Mouse (Mus musculus): Measurements from ENCODE around the gene Ifi213. TPM values are rescaled to one million over a fixed set of nuclear protein-coding genes. Genes with fewer than 3 reads are reported as not detected.
"Not testable (repeated sequence)": the region's sequence is repeated elsewhere in the genome, so short reads cannot be mapped to it uniquely, and the experiment has no call there.

The Ifi213 gene
- polyA plus RNA-seq (2015; fragmentation: Nextera tagmentation; extraction: Ambion mirVana), result not detected in 2 replicates

DNA sequence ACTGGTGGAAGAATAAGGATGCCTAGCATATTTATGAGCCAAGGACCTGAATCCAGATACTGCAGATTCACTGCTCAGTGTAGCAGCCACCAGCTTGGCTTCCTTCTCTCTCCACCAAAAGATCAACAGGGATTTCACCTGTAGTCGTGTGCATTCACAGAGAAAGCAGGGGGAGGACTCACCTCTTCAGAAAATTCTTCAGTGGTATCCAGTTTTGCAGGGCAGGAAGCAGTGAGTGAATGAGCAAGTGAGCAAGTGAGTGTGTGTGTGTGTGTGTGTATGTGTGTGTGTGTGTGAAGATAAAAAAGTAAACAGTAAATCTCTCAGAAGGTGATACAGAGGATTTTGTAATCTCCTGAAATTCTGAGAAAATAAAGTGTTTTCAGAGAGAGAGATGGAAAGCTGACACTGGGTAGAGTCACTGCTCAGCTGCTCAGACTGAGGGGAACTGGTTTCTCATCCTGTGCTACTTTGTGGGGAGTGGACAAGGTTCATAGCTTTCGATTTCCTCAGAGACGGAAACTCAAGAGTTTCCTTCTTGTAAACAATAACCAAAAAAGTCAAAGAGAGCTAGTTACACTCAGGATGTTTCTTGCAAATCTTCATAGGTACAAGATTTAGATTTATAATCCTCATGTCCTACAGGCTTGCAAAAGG, at the start of gene Ifi213:
Ifi213 (minus strand) TSS at position 437 of the 657 bp plus-strand sequence.
- not testable (repeated sequence) for H3K36me3 ChIP-seq; H3K4me3 ChIP-seq (replicated peaks); H3K27ac ChIP-seq; H3K9me3 ChIP-seq (replicated peaks); H3K27me3 ChIP-seq; H3K4me1 ChIP-seq (replicated peaks); H3K4me2 ChIP-seq; H3K9ac ChIP-seq; ATAC-seq (ENCODE audit: low read depth); DNase-seq
- WGBS (ENCODE audit: insufficient replicate concordance), result 52% methylated on average over 3 of the region's 3 CpGs

DNA sequence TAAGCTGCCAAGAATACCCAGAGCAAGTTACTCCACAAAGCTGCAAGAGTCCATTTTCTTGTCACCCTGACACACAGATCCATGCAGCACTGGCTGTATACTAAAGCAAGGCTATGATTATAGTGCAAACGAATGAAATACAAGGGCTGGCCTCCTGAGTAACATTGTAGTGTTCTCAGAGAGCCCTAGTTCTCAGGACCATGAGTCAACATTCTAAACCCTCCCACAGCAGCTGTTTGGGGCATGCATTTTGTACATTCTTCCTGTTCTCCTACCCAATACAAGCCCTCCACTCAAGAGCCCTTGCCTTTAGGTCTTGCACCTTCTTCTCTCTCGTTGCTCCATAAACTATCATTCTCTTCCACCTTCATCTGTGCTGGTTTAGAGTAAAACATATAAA, 46.3 kb upstream of the Ifi213 start:
- H3K4me2 ChIP-seq, result no peak overlapping the region
- 42% methylated on average over 2 of the region's 2 CpGs for WGBS (ENCODE audit: insufficient replicate concordance)
- no peaks in the 10 kb centered on the region for H3K9me3 ChIP-seq (replicated peaks)
- no peak overlapping the region for H3K27ac ChIP-seq
- H3K9ac ChIP-seq, result no peak overlapping the region
- no peaks in the 10 kb centered on the region for H3K27me3 ChIP-seq
- no peak for DNase-seq
- no peak for ATAC-seq (ENCODE audit: low read depth)
- H3K4me3 ChIP-seq (replicated peaks), result no peak overlapping the region
- no peaks in the 10 kb centered on the region for H3K4me1 ChIP-seq (replicated peaks)
- H3K36me3 ChIP-seq, result no peaks in the 10 kb centered on the region

GRCm38 (mm10) chr1:173633969-173634645, 35.0 kb upstream of the Ifi213 start:
- ATAC-seq (ENCODE audit: low read depth), result no peak
- no peak overlapping the region for H3K9ac ChIP-seq
- H3K36me3 ChIP-seq, result no peaks in the 10 kb centered on the region
- DNase-seq, result no peak
- no peaks in the 10 kb centered on the region for H3K27me3 ChIP-seq
- no peak overlapping the region for H3K4me2 ChIP-seq
- H3K9me3 ChIP-seq (replicated peaks), result no peaks in the 10 kb centered on the region
- H3K4me3 ChIP-seq (replicated peaks), result no peak overlapping the region
- 66% methylated on average over 5 of the region's 5 CpGs for WGBS (ENCODE audit: insufficient replicate concordance)
- H3K4me1 ChIP-seq (replicated peaks), result no peaks in the 10 kb centered on the region
- H3K27ac ChIP-seq, result no peak overlapping the region

GRCm38 (mm10) chr1:173630622-173631021, 31.5 kb upstream of the Ifi213 start, which contains the start of gene Ifi209:
Ifi209 (plus strand) TSS chr1:173630917.
- H3K4me1 ChIP-seq (replicated peaks); H3K27me3 ChIP-seq; DNase-seq; H3K9me3 ChIP-seq (replicated peaks); H3K27ac ChIP-seq; ATAC-seq (ENCODE audit: low read depth); H3K36me3 ChIP-seq; H3K4me3 ChIP-seq (replicated peaks); H3K4me2 ChIP-seq; H3K9ac ChIP-seq: not testable (repeated sequence)
- WGBS (ENCODE audit: insufficient replicate concordance), result 9% methylated on average over 2 of the region's 2 CpGs

DNA sequence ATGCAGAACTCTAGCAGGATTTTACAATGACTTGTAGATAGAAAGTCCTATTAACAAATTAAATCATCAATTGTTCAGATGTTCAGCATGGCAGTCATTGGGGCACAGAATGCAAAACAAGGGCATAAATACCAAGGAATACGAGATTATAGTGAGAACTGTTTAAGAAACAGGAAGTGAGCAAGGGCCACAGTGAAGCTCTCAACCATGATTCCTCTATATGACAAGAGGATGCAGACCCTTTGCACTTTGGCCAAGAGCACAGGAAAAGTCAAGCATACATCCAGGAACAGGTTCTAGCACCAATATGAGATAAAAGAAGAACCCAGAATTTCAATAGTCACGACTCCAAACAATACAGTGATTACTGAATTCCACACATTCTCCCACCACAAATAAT, 27.6 kb upstream of the Ifi213 start:
- DNase-seq (no peak), ATAC-seq (ENCODE audit: low read depth) (no peak)
- no peak overlapping the region for H3K4me2 ChIP-seq
- no peak overlapping the region for H3K27ac ChIP-seq
- H3K27me3 ChIP-seq, result no peaks in the 10 kb centered on the region
- no peaks in the 10 kb centered on the region for H3K36me3 ChIP-seq
- no peaks in the 10 kb centered on the region for H3K9me3 ChIP-seq (replicated peaks)
- no peaks in the 10 kb centered on the region for H3K4me1 ChIP-seq (replicated peaks)
- 31% methylated on average over 2 of the region's 2 CpGs for WGBS (ENCODE audit: insufficient replicate concordance)
- no peak overlapping the region for H3K9ac ChIP-seq
- no peak overlapping the region for H3K4me3 ChIP-seq (replicated peaks)

DNA sequence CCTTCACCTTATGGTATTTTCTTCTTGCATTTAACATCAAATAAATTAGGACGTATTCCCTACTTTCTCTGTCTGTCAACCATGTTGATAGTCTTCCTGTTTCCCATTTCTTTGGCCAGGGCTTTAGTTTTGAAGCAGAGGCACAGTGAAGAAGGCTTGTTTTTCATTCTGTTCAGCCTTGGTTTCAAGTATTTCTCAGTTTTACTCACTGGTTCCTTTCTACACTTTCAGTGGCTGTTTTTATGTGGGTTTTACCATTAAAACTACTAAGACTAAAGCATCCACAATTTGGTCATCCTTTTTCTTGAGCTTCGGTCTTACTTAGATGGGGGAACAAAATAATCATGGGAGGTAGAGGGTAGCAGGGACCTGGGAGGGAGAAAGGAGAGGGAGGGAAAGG, 25.0 kb upstream of the Ifi213 start:
- 57% methylated on average over 2 of the region's 2 CpGs for WGBS (ENCODE audit: insufficient replicate concordance)
- no peaks in the 10 kb centered on the region for H3K9me3 ChIP-seq (replicated peaks)
- H3K36me3 ChIP-seq, result no peaks in the 10 kb centered on the region
- DNase-seq (no peak), ATAC-seq (ENCODE audit: low read depth) (no peak)
- no peak overlapping the region for H3K4me3 ChIP-seq (replicated peaks)
- no peaks in the 10 kb centered on the region for H3K27me3 ChIP-seq
- H3K4me1 ChIP-seq (replicated peaks), result no peaks in the 10 kb centered on the region
- no peak overlapping the region for H3K9ac ChIP-seq
- H3K27ac ChIP-seq, result no peak overlapping the region
- no peak overlapping the region for H3K4me2 ChIP-seq

DNA sequence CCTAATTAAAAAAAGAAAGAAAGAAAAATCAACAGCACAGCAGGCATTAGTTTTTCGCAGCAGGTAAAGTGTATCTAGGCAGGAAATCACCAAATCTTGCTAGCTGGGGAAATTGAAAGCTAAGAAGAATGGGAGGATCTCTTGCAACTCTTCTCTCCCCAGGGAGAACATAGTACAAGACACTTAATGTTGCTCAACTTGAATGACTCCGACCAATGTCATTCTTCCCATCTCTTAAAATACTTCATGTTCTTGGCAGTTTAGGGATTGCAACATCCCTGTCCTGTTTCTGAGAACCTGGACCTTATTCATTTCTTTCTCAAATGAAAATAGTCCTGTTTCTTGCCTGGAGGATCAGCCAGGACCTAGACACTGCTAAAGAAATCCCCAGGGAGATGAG, 23.1 kb upstream of the Ifi213 start:
- not testable (repeated sequence) for H3K27me3 ChIP-seq; ATAC-seq (ENCODE audit: low read depth); H3K27ac ChIP-seq; H3K9me3 ChIP-seq (replicated peaks); DNase-seq; H3K9ac ChIP-seq; H3K36me3 ChIP-seq; H3K4me2 ChIP-seq; H3K4me1 ChIP-seq (replicated peaks); H3K4me3 ChIP-seq (replicated peaks)
- WGBS (ENCODE audit: insufficient replicate concordance), result 63% methylated on average over 2 of the region's 2 CpGs

DNA sequence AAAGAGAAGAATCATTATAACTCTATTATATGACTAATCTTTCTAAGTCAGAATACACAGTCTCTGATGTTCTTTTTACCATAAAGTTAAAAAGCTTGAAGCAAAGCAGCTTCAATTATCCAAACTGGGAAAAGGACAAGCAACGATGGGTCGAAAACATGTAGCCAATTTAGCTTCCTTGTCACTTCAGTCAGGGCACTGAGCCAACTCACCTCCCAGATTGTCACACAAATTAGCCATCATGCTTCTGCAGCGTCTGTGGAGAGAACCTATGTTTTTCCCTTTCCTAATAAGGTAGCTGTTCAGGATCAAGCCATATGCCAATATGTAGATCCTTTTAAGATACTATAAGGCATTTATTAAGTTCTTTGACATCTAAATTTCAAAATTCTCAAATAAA, 11.2 kb upstream of the Ifi213 start:
- H3K9ac ChIP-seq; H3K27me3 ChIP-seq; H3K36me3 ChIP-seq; H3K4me2 ChIP-seq; H3K4me1 ChIP-seq (replicated peaks); ATAC-seq (ENCODE audit: low read depth); DNase-seq; H3K4me3 ChIP-seq (replicated peaks); H3K9me3 ChIP-seq (replicated peaks); H3K27ac ChIP-seq: not testable (repeated sequence)
- WGBS (ENCODE audit: insufficient replicate concordance), result 61% methylated on average over 3 of the region's 3 CpGs

DNA sequence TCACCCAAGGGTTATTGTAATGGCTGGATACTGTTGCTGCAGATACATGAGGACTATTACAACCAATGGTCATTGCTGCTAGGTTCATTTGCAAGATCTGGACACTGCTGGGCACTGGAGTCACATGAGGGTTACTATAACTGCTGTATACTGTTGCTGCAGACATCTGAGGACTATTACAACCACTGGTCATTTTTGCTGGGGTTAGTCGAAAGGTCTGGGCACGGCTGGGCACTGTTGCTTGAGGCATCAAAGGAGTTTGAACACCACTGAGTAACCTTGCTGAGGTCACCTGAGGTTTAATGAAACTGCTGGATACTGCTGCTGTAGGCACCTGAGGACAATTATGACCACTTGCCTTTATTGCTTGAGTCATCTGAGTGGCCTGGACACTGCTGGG, 9.4 kb downstream of the Ifi213 start:
- not testable (repeated sequence) for H3K4me3 ChIP-seq (replicated peaks); H3K4me1 ChIP-seq (replicated peaks); H3K4me2 ChIP-seq; H3K27me3 ChIP-seq; H3K9me3 ChIP-seq (replicated peaks); H3K27ac ChIP-seq; H3K36me3 ChIP-seq; DNase-seq; ATAC-seq (ENCODE audit: low read depth); H3K9ac ChIP-seq
- 63% methylated on average over 2 of the region's 2 CpGs for WGBS (ENCODE audit: insufficient replicate concordance)

GRCm38 (mm10) chr1:173579921-173580585, 19.0 kb downstream of the Ifi213 start:
- no peak overlapping the region for H3K4me3 ChIP-seq (replicated peaks)
- no peak overlapping the region for H3K9ac ChIP-seq
- ATAC-seq (ENCODE audit: low read depth), result no peak
- no peak overlapping the region for H3K4me2 ChIP-seq
- no peaks in the 10 kb centered on the region for H3K36me3 ChIP-seq
- WGBS (ENCODE audit: insufficient replicate concordance), result 74% methylated on average over 26 of the region's 26 CpGs
- H3K4me1 ChIP-seq (replicated peaks), result no peaks in the 10 kb centered on the region
- no peak overlapping the region for H3K27ac ChIP-seq
- H3K9me3 ChIP-seq (replicated peaks), result peaks cover 37% of the 10 kb centered on the region; the same call in 1 of the 2 replicates
- H3K27me3 ChIP-seq, result no peaks in the 10 kb centered on the region
- DNase-seq, result no peak

GRCm38 (mm10) chr1:173579079-173579478, 20.0 kb downstream of the Ifi213 start:
- ATAC-seq (ENCODE audit: low read depth), result no peak
- 71% methylated on average over 9 of the region's 9 CpGs for WGBS (ENCODE audit: insufficient replicate concordance)

More at GRCm38 (mm10) chr1:173579079-173579478, 20.0 kb downstream of the Ifi213 start:
- Histone ChIP-seq H3K4me1 (replicated peaks) (no peaks in the 10 kb centered on the region), H3K27ac (no peak overlapping the region), H3K4me2 (no peak overlapping the region), H3K36me3 (no peaks in the 10 kb centered on the region), H3K9ac (no peak overlapping the region), H3K4me3 (replicated peaks) (no peak overlapping the region), H3K27me3 (no peaks in the 10 kb centered on the region), H3K9me3 (replicated peaks) (peaks cover 37% of the 10 kb centered on the region; the same call in 1 of the 2 replicates)
- DNase-seq, result no peak

Measured in liver, embryonic 13.5 days (tissue).